Mouse (Mus musculus): ENCODE results near the gene Cyp4f37. TPM values are rescaled to one million over a fixed set of nuclear protein-coding genes. Genes with fewer than 3 reads are reported as not detected.
A peak's percentile ranks its signal among the peaks of the same experiment; 100 is the strongest.

The Cyp4f37 gene
- total RNA-seq, 2 experiments from 2014 or later: not detected

- no peak for DNase-seq (ENCODE audit: low spot score in 2 of 2)
Observed at GRCm38 (mm10) chr17:32680404-32680803, 59.3 kb downstream of the Cyp4f37 start.

- DNase-seq (ENCODE audit: low spot score in 2 of 2): peak in 1 of 2 experiments; percentile 45
Observed at GRCm38 (mm10) chr17:32685048-32685750, 64.1 kb downstream of the Cyp4f37 start, which contains the start of gene Cyp4f15. Cyp4f15 (plus strand) TSS chr17:32685627.

Other genes with a start within 250 kb of the Cyp4f37 start
- gene Wiz, start 231.9 kb upstream of the Cyp4f37 start, total RNA-seq (2021): 10 to 100 TPM; 66.5 to 71.9 TPM
- gene Rasal3, start 217.7 kb upstream of the Cyp4f37 start, total RNA-seq (2021): 1 to 10 TPM in 1 of 2 experiments, under 1 TPM in 1; 0.96 to 1.5 TPM
- gene Pglyrp2, start 197.1 kb upstream of the Cyp4f37 start, total RNA-seq (2021): 10 to 100 TPM in 1 of 2 experiments, under 1 TPM in 1; 0.31 to 10.5 TPM
- under 1 TPM in 1 of 2 experiments, not detected in 1; 0.67 TPM for gene Cyp4f39, start 168.6 kb upstream of the Cyp4f37 start, total RNA-seq (2021)
- 10 to 100 TPM in 1 of 2 experiments, 1 to 10 TPM in 1; 9.8 to 12.7 TPM for gene Cyp4f17, start 115.3 kb upstream of the Cyp4f37 start, total RNA-seq (2021)
- gene Cyp4f16, start 84.8 kb upstream of the Cyp4f37 start, total RNA-seq (2021): 10 to 100 TPM; 26.0 to 27.6 TPM
- gene Cyp4f40, start 37.6 kb downstream of the Cyp4f37 start, total RNA-seq (2021): not detected
- gene Cyp4f15, start 64.3 kb downstream of the Cyp4f37 start, total RNA-seq (2021): 1 to 10 TPM; 3.6 to 7.7 TPM
- gene Zfp871, start 167.0 kb downstream of the Cyp4f37 start, total RNA-seq (2021): 10 to 100 TPM; 66.4 to 67.8 TPM
- 1 to 10 TPM; 2.0 to 4.1 TPM for gene Zfp811, start 188.6 kb downstream of the Cyp4f37 start, total RNA-seq (2021)
- gene Zfp799, start 209.0 kb downstream of the Cyp4f37 start, total RNA-seq (2021): 10 to 100 TPM; 22.0 to 22.2 TPM

All from adrenal gland, postnatal 4 days (tissue).